Mouse (Mus musculus) subcutaneous adipose tissue, adult 2 months (tissue): Measurements from ENCODE around the gene Olfr283. TPM values are rescaled to one million over a fixed set of nuclear protein-coding genes. Genes with fewer than 3 reads are reported as not detected.

Experiments used
- polyA plus RNA-seq: library from polyadenylated mRNA; depleted of rRNA; stranded (reverse); fragments of >200 nt; gene quantifications from 2 replicates; pipeline ENCODE4 v1.2.3, GENCODE M21; 2012; ENCODE audit warnings: low replicate concordance; rRNA removed

Olfr283 gene
- polyA plus RNA-seq: not detected in 2 replicates

DNA sequence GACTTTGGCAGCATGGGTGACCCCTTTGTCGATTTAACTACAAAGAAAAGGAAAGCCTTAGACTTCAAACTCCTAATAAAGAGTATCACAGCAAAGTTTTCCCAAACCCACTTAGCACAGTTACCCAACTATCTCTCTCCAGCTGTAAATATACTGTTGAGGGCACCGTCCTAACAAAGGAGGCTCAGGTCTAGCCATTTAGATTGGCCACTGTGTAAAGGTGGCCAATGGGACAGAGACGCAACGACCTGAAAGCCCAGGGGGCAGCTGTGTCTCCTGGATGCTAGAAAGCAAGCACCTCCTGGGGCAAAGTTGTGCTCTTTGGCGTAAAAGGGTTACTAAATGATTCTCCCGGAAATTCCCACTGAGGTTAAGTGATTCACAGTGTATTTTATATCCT lies at the start of gene Olfr283:
Olfr283 (minus strand) TSS at position 101 of the 400 bp plus-strand sequence.

DNA sequence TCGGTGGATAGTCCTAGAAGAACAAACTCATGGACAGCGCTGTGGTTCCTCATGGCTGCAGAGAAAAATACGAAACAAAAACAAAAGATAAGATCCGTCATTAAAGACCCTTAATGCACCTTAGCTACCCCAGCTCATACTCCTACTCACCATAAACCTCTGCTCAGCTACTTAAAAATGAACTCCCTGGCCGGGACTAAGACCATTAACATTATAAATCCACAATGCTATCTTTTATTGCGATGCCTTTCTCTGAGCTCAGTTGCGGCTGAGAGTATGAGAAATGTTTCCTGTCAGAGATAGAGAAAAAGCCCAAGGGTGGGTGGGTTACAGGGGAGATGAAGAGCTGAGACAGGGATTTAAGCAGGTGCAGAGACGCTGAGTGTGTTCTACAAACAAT lies 39.9 kb downstream of the Olfr283 start, which contains the start of gene Olfr284:
Olfr284 (minus strand) TSS at position 101 of the 400 bp plus-strand sequence.

Other genes starting within 250 kb of the Olfr283 start
- gene Asb8, start 215.3 kb downstream of the Olfr283 start, polyA plus RNA-seq: 46.3 and 54.3 TPM in 2 replicates
- 0.14 and 6.3 TPM in 2 replicates for gene Ccdc184, start 213.8 kb downstream of the Olfr283 start, polyA plus RNA-seq
- gene Olfr288, start 185.4 kb downstream of the Olfr283 start, polyA plus RNA-seq: not detected in 2 replicates
- not detected in 2 replicates for gene Gm44579, start 160.0 kb downstream of the Olfr283 start, polyA plus RNA-seq
- not detected in 2 replicates for gene Olfr287, start 159.9 kb downstream of the Olfr283 start, polyA plus RNA-seq
- not detected in 2 replicates for gene Olfr286, start 146.5 kb downstream of the Olfr283 start, polyA plus RNA-seq
- not detected in 2 replicates for gene H1fnt, start 123.7 kb downstream of the Olfr283 start, polyA plus RNA-seq
- gene Zfp641, start 84.8 kb downstream of the Olfr283 start, polyA plus RNA-seq: 2.9 and 4.3 TPM in 2 replicates
- gene Olfr285, start 63.6 kb downstream of the Olfr283 start, polyA plus RNA-seq: not detected in 2 replicates
- not detected in 2 replicates for gene Olfr284, start 40.0 kb downstream of the Olfr283 start, polyA plus RNA-seq
- not detected in 2 replicates for gene Olfr282, start 50.3 kb upstream of the Olfr283 start, polyA plus RNA-seq
- not detected in 2 replicates for gene Olfr281, start 71.6 kb upstream of the Olfr283 start, polyA plus RNA-seq
- gene OR5BS1P, start 89.0 kb upstream of the Olfr283 start, polyA plus RNA-seq: not detected in 2 replicates
- 0.93 TPM in 1 of 2 replicates, not detected in the other for gene Lalba, start 101.8 kb upstream of the Olfr283 start, polyA plus RNA-seq
- not detected in 2 replicates for gene Olfr279, start 111.5 kb upstream of the Olfr283 start, polyA plus RNA-seq
- 34.5 and 55.4 TPM in 2 replicates for gene Kansl2, start 153.3 kb upstream of the Olfr283 start, polyA plus RNA-seq
- gene Ccnt1, start 190.0 kb upstream of the Olfr283 start, polyA plus RNA-seq: 9.7 and 16.1 TPM in 2 replicates
- gene 4930415O20Rik, start 190.1 kb upstream of the Olfr283 start, polyA plus RNA-seq: 0.73 TPM in 1 of 2 replicates, not detected in the other
- gene Adcy6, start 229.1 kb upstream of the Olfr283 start, polyA plus RNA-seq: 107 and 116 TPM in 2 replicates
- gene Cacnb3, start 249.9 kb upstream of the Olfr283 start, polyA plus RNA-seq: 21.0 and 124 TPM in 2 replicates